Mouse (Mus musculus): ENCODE measurements around the gene Cd164l2. TPM values are rescaled to one million over a fixed set of nuclear protein-coding genes. Genes with fewer than 3 reads are reported as not detected.

The Cd164l2 gene
- polyA plus RNA-seq, 1 experiment: 10.9 TPM

- H3K27ac ChIP-seq (ENCODE audit: insufficient read depth, low read length): peak overlapping the region; percentile 1; the same call in 1 of the 2 replicates
- WGBS: 31% methylated on average over 8 of the region's 8 CpGs
- H3K27me3 ChIP-seq (ENCODE audit: control insufficient read depth, insufficient read depth, low read length): no peaks in the 10 kb centered on the region
- H3K4me3 ChIP-seq (replicated peaks; ENCODE audit: insufficient read depth, low read depth, low read length): no peak overlapping the region
- DNase-seq: peak; percentile 85 to 88
- TF ChIP-seq CTCF (IDR thresholded peaks at IDR 0.05; ENCODE audit: borderline replicate concordance, insufficient read depth, low read depth, low read length) (peak; percentile 69), POLR2A (IDR thresholded peaks at IDR 0.05; ENCODE audit: borderline replicate concordance, insufficient read depth, low read length) (no peak)
- peaks cover 36% of the 10 kb centered on the region for H3K4me1 ChIP-seq (ENCODE audit: control insufficient read depth, insufficient read depth, low read length)
Measured at GRCm38 (mm10) chr4:133201006-133201771, 10.7 kb upstream of the Cd164l2 start.

- Histone ChIP-seq H3K27me3 (ENCODE audit: control insufficient read depth, insufficient read depth, low read length) (no peaks in the 10 kb centered on the region), H3K4me1 (ENCODE audit: control insufficient read depth, insufficient read depth, low read length) (peaks cover 32% of the 10 kb centered on the region), H3K4me3 (replicated peaks; ENCODE audit: insufficient read depth, low read depth, low read length) (no peak overlapping the region), H3K27ac (ENCODE audit: insufficient read depth, low read length) (no peak overlapping the region)
- TF ChIP-seq POLR2A (IDR thresholded peaks at IDR 0.05; ENCODE audit: borderline replicate concordance, insufficient read depth, low read length): no peak
- no peak for TF ChIP-seq CTCF (IDR thresholded peaks at IDR 0.05; ENCODE audit: borderline replicate concordance, insufficient read depth, low read depth, low read length)
- 95% methylated on average over 3 of the region's 3 CpGs for whole genome bisulfite sequencing
- DNase-seq: no peak
Measured at GRCm38 (mm10) chr4:133202254-133202653, 9.7 kb upstream of the Cd164l2 start.

GRCm38 (mm10) chr4:133203591-133203990 lies 8.3 kb upstream of the Cd164l2 start:
- WGBS: 71% methylated on average over 3 of the region's 3 CpGs
- TF ChIP-seq POLR2A (IDR thresholded peaks at IDR 0.05; ENCODE audit: borderline replicate concordance, insufficient read depth, low read length): no peak
- no peak for TF ChIP-seq CTCF (IDR thresholded peaks at IDR 0.05; ENCODE audit: borderline replicate concordance, insufficient read depth, low read depth, low read length)
- H3K27me3 ChIP-seq (ENCODE audit: control insufficient read depth, insufficient read depth, low read length): no peaks in the 10 kb centered on the region
- no peak for DNase-seq
- no peak overlapping the region for H3K4me3 ChIP-seq (replicated peaks; ENCODE audit: insufficient read depth, low read depth, low read length)
- H3K4me1 ChIP-seq (ENCODE audit: control insufficient read depth, insufficient read depth, low read length): peaks cover 22% of the 10 kb centered on the region
- H3K27ac ChIP-seq (ENCODE audit: insufficient read depth, low read length): no peak overlapping the region

GRCm38 (mm10) chr4:133204379-133204778 lies 7.6 kb upstream of the Cd164l2 start:
- no peak for TF ChIP-seq POLR2A (IDR thresholded peaks at IDR 0.05; ENCODE audit: borderline replicate concordance, insufficient read depth, low read length)
- no peak for TF ChIP-seq CTCF (IDR thresholded peaks at IDR 0.05; ENCODE audit: borderline replicate concordance, insufficient read depth, low read depth, low read length)
- Histone ChIP-seq H3K27me3 (ENCODE audit: control insufficient read depth, insufficient read depth, low read length) (no peaks in the 10 kb centered on the region), H3K4me3 (replicated peaks; ENCODE audit: insufficient read depth, low read depth, low read length) (no peak overlapping the region), H3K27ac (ENCODE audit: insufficient read depth, low read length) (no peak overlapping the region), H3K4me1 (ENCODE audit: control insufficient read depth, insufficient read depth, low read length) (peaks cover 18% of the 10 kb centered on the region)
- 61% methylated on average over 7 of the region's 7 CpGs for WGBS
- no peak for DNase-seq

GRCm38 (mm10) chr4:133209366-133209765 lies 2.6 kb upstream of the Cd164l2 start:
- Histone ChIP-seq H3K4me1 (ENCODE audit: control insufficient read depth, insufficient read depth, low read length) (peaks cover 23% of the 10 kb centered on the region), H3K27me3 (ENCODE audit: control insufficient read depth, insufficient read depth, low read length) (no peaks in the 10 kb centered on the region), H3K4me3 (replicated peaks; ENCODE audit: insufficient read depth, low read depth, low read length) (no peak overlapping the region), H3K27ac (ENCODE audit: insufficient read depth, low read length) (no peak overlapping the region)
- 4% methylated on average over 11 of the region's 11 CpGs for WGBS
- peak; percentile 72 to 75 for DNase-seq
- TF ChIP-seq POLR2A (IDR thresholded peaks at IDR 0.05; ENCODE audit: borderline replicate concordance, insufficient read depth, low read length) (no peak), CTCF (IDR thresholded peaks at IDR 0.05; ENCODE audit: borderline replicate concordance, insufficient read depth, low read depth, low read length) (peak; percentile 80)

GRCm38 (mm10) chr4:133210023-133210787 lies 1.7 kb upstream of the Cd164l2 start:
- Histone ChIP-seq H3K4me1 (ENCODE audit: control insufficient read depth, insufficient read depth, low read length) (peaks cover 23% of the 10 kb centered on the region), H3K27me3 (ENCODE audit: control insufficient read depth, insufficient read depth, low read length) (no peaks in the 10 kb centered on the region), H3K4me3 (replicated peaks; ENCODE audit: insufficient read depth, low read depth, low read length) (no peak overlapping the region), H3K27ac (ENCODE audit: insufficient read depth, low read length) (no peak overlapping the region)
- TF ChIP-seq POLR2A (IDR thresholded peaks at IDR 0.05; ENCODE audit: borderline replicate concordance, insufficient read depth, low read length) (no peak), CTCF (IDR thresholded peaks at IDR 0.05; ENCODE audit: borderline replicate concordance, insufficient read depth, low read depth, low read length) (no peak)
- WGBS: 42% methylated on average over 24 of the region's 24 CpGs
- DNase-seq: peak; percentile 42 to 43

GRCm38 (mm10) chr4:133210788-133211390 lies 1.0 kb upstream of the Cd164l2 start:
- peak in 1 of 2 experiments; percentile 27 for DNase-seq
- TF ChIP-seq POLR2A (IDR thresholded peaks at IDR 0.05; ENCODE audit: borderline replicate concordance, insufficient read depth, low read length): no peak
- no peak overlapping the region for H3K27ac ChIP-seq (ENCODE audit: insufficient read depth, low read length)
- H3K27me3 ChIP-seq (ENCODE audit: control insufficient read depth, insufficient read depth, low read length): no peaks in the 10 kb centered on the region
- peaks cover 23% of the 10 kb centered on the region for H3K4me1 ChIP-seq (ENCODE audit: control insufficient read depth, insufficient read depth, low read length)
- WGBS: 73% methylated on average over 19 of the region's 19 CpGs
- H3K4me3 ChIP-seq (replicated peaks; ENCODE audit: insufficient read depth, low read depth, low read length): no peak overlapping the region

Measured in cerebellum, adult 2 months (tissue).